Mouse (Mus musculus) left cerebral cortex, postnatal 36 days (tissue): ENCODE results near the gene Prpf18. TPM values are rescaled to one million over a fixed set of nuclear protein-coding genes. Genes with fewer than 3 reads are reported as not detected.
"Not testable (repeated sequence)": the region's sequence is repeated elsewhere in the genome, so short reads cannot be mapped to it uniquely, and the experiment has no call there.

ENCODE experiments used
- DNase-seq, 2 experiments: peaks; one replicate each; pipeline ENCODE4 v3.0.0; 2021 to 2022; ENCODE audit warnings: low spot score in 2 of 2, mixed read lengths in 1 of 2
- intact Hi-C: fragments of 180-260 bp; cut with DNase I; formaldehyde crosslinking; loops from one replicate; pipeline ENCODE4 v1.15.1; 2025
- total RNA-seq, 2 experiments: library from RNA; stranded (reverse); gene quantifications; 2 replicates each; pipeline ENCODE4 v1.2.3; 2021

The Prpf18 gene
- total RNA-seq, 2 experiments from 2014 or later = 42.1 to 58.1 TPM

GRCm38 (mm10) chr2:4616995-4617394 is 34.9 kb downstream of the Prpf18 start:
- no peak for DNase-seq
- intact Hi-C loops = no loop called here

GRCm38 (mm10) chr2:4615014-4615546 is 36.8 kb downstream of the Prpf18 start:
- intact Hi-C loops = no loop called here
- no peak for DNase-seq

- intact Hi-C loops, DNase-seq: not testable (repeated sequence)
Measured at GRCm38 (mm10) chr2:4614276-4614929, 37.5 kb downstream of the Prpf18 start.

GRCm38 (mm10) chr2:4611704-4612103 is 40.2 kb downstream of the Prpf18 start:
- intact Hi-C loops = no loop called here
- no peak for DNase-seq

GRCm38 (mm10) chr2:4611295-4611694 is 40.6 kb downstream of the Prpf18 start:
- intact Hi-C loops = no loop called here
- DNase-seq = no peak

- intact Hi-C loops = no loop called here
- DNase-seq = no peak
Measured at GRCm38 (mm10) chr2:4609433-4609832, 42.5 kb downstream of the Prpf18 start.

- peak in 1 of 2 experiments; percentile 3 for DNase-seq
- intact Hi-C loops = no loop called here
Measured at GRCm38 (mm10) chr2:4608253-4608652, 43.7 kb downstream of the Prpf18 start.

- DNase-seq = no peak
- intact Hi-C loops = no loop called here
Measured at GRCm38 (mm10) chr2:4606559-4606958, 45.4 kb downstream of the Prpf18 start.

GRCm38 (mm10) chr2:4603361-4603945 is 48.5 kb downstream of the Prpf18 start:
- no peak for DNase-seq
- intact Hi-C loops = no loop called here

- DNase-seq = peak; percentile 44 to 49
- intact Hi-C loops = loop anchor here (1.0 kb wide), 1 partner anchor 102 kb away; no protein-coding TSS in a partner anchor
Measured at GRCm38 (mm10) chr2:4601034-4601890, 50.7 kb downstream of the Prpf18 start.

- intact Hi-C loops = no loop called here
- DNase-seq = no peak
Measured at GRCm38 (mm10) chr2:4596992-4597391, 54.9 kb downstream of the Prpf18 start.

GRCm38 (mm10) chr2:4593878-4594387 is 58.0 kb downstream of the Prpf18 start:
- DNase-seq = no peak
- intact Hi-C loops = no loop called here

- intact Hi-C loops = no loop called here
Measured at GRCm38 (mm10) chr2:4593433-4593832, 58.5 kb downstream of the Prpf18 start.

GRCm38 (mm10) chr2:4592666-4593065 is 59.2 kb downstream of the Prpf18 start:
- DNase-seq = no peak
- intact Hi-C loops = no loop called here

More at GRCm38 (mm10) chr2:4593433-4593832, 58.5 kb downstream of the Prpf18 start:
- no peak for DNase-seq

- no peak for DNase-seq
- intact Hi-C loops = no loop called here
Measured at GRCm38 (mm10) chr2:4591647-4592046, 60.3 kb downstream of the Prpf18 start.

GRCm38 (mm10) chr2:4587685-4588409 is 64.1 kb downstream of the Prpf18 start:
- intact Hi-C loops = no loop called here

GRCm38 (mm10) chr2:4586245-4586644 is 65.7 kb downstream of the Prpf18 start:
- intact Hi-C loops = no loop called here
- DNase-seq = no peak

More at GRCm38 (mm10) chr2:4587685-4588409, 64.1 kb downstream of the Prpf18 start:
- DNase-seq = no peak

- no peak for DNase-seq
- intact Hi-C loops = no loop called here
Measured at GRCm38 (mm10) chr2:4584252-4584651, 67.7 kb downstream of the Prpf18 start.

- DNase-seq = no peak
- intact Hi-C loops = no loop called here
Measured at GRCm38 (mm10) chr2:4582930-4583329, 69.0 kb downstream of the Prpf18 start.
